ENCODE assay signal across 26 mouse cellular contexts in the genomic region with DNA sequence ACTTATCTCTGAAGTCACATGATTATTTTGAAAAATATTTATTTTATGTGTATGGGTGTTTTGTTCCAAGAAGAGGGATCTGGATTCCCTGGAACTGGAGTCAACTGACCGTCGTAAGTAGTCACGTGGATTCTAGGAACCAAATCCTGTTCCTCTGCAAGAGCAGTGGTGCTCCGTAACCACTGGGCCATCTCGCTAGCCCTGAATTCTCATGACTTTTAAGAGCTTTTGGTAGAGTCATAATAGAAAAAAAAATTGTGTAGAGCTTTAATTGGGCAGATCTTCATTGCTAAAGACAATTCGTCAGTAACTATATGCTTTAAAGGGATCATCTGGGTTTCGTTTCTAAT. TPM values are rescaled to one million over a fixed set of nuclear protein-coding genes. Genes with fewer than 3 reads are reported as not detected.
DNase-seq lines count a peak whose midpoint lies in the region; ATAC-seq and TF ChIP-seq lines count a peak whose summit lies in the region.
"Had no signal": no experiment of that assay in that cellular context is flagged by ENCODE, and none has a peak within 500 bp of the region (broad histone marks: within the 10 kb centered on the region; RNA-seq: fewer than 3 reads in every experiment).

No protein-coding gene starts in this region.

- DNase-seq in heart, embryonic 10.5 days (ENCODE audit: low spot score), result peak; percentile 63
- DNase-seq in heart, adult 18-20 months, result no peak
- no peak for DNase-seq in liver, postnatal 0 days
- no peak for DNase-seq in urinary bladder, adult 18-20 months (ENCODE audit: low spot score in 2 of 2)
- no peak for DNase-seq in thymus, postnatal 0 days (ENCODE audit: low spot score)
- DNase-seq: adrenal gland, adult 2 months; adrenal gland, postnatal 14 days; cerebellum, adult 11 months; cerebellum, adult 2 months; cerebellum, adult 9-11 months; cerebellum, postnatal 25 days; gastrocnemius, postnatal 25 days; heart, adult 2 months; heart, postnatal 14 days; heart, postnatal 4 days had no signal

- 0 out of 2 replicates have a peak overlapping the region, but pooled peaks have one; percentile 89 for H3K4me2 ChIP-seq in liver, postnatal 0 days (ENCODE audit: low read depth, low read length)
- no peak overlapping the region for H3K4me2 ChIP-seq in liver, embryonic 12.5 days
- peak overlapping the region; percentile 68; the same call in 1 of the 2 replicates for H3K4me2 ChIP-seq in intestine, embryonic 16.5 days (ENCODE audit: low read depth, low read length)
- H3K4me2 ChIP-seq: forebrain, embryonic 12.5 days; forebrain, embryonic 15.5 days; hindbrain, embryonic 15.5 days had no signal

- 0 out of 2 replicates have a peak overlapping the region, but pooled peaks have one; percentile 13 for H3K9ac ChIP-seq in liver, postnatal 0 days (replicated peaks)
- no peak overlapping the region for H3K9ac ChIP-seq in liver, embryonic 12.5 days
- no peak overlapping the region for H3K9ac ChIP-seq in intestine, embryonic 16.5 days (ENCODE audit: low read depth, low read length)
- H3K9ac ChIP-seq: embryonic facial prominence, embryonic 12.5 days; embryonic facial prominence, embryonic 15.5 days; forebrain, embryonic 12.5 days; forebrain, embryonic 15.5 days; hindbrain, embryonic 12.5 days; hindbrain, embryonic 15.5 days had no signal

- 91% methylated on average over 7 of the region's 7 CpGs for WGBS in heart, embryonic 10.5 days
- 82% methylated on average over 7 of the region's 7 CpGs for WGBS in liver, postnatal 0 days (ENCODE audit: insufficient replicate concordance)
- WGBS in liver, embryonic 12.5 days (ENCODE audit: insufficient replicate concordance), result 84% methylated on average over 7 of the region's 7 CpGs
- 88% methylated on average over 7 of the region's 7 CpGs for WGBS in intestine, embryonic 16.5 days
- 83% methylated on average over 7 of the region's 7 CpGs for WGBS in small intestine, adult 2 months

- no peaks in the 10 kb centered on the region for H3K9me3 ChIP-seq in heart, embryonic 10.5 days
- H3K9me3 ChIP-seq in liver, postnatal 0 days (ENCODE audit: low read length), result no peaks in the 10 kb centered on the region
- H3K9me3 ChIP-seq in liver, embryonic 12.5 days (replicated peaks), result no peaks in the 10 kb centered on the region
- H3K9me3 ChIP-seq in intestine, embryonic 16.5 days (ENCODE audit: control insufficient read depth, low read length), result no peaks in the 10 kb centered on the region
- H3K9me3 ChIP-seq: embryonic facial prominence, embryonic 12.5 days; embryonic facial prominence, embryonic 15.5 days; forebrain, embryonic 12.5 days; forebrain, embryonic 15.5 days; heart, embryonic 12.5 days; hindbrain, embryonic 12.5 days; hindbrain, embryonic 15.5 days had no signal

- H3K4me1 ChIP-seq in heart, embryonic 10.5 days, result peaks cover 31% of the 10 kb centered on the region
- peaks cover 11% of the 10 kb centered on the region for H3K4me1 ChIP-seq in liver, postnatal 0 days (ENCODE audit: insufficient read depth)
- peaks cover 59% of the 10 kb centered on the region for H3K4me1 ChIP-seq in liver, embryonic 12.5 days
- peaks cover 36% of the 10 kb centered on the region for H3K4me1 ChIP-seq in intestine, embryonic 16.5 days (ENCODE audit: control insufficient read depth, insufficient read depth, low read length)
- peaks cover 26% of the 10 kb centered on the region for H3K4me1 ChIP-seq in small intestine, adult 2 months (ENCODE audit: control insufficient read depth, insufficient read depth, insufficient read length, low read length)

- no peak overlapping the region for H3K27ac ChIP-seq in heart, embryonic 10.5 days
- H3K27ac ChIP-seq in liver, postnatal 0 days (ENCODE audit: low read depth), result no peak overlapping the region
- no peak overlapping the region for H3K27ac ChIP-seq in liver, embryonic 12.5 days
- peak overlapping the region; percentile 75 for H3K27ac ChIP-seq in intestine, embryonic 16.5 days (ENCODE audit: low read length)
- peak overlapping the region; percentile 98; the same call in 1 of the 2 replicates for H3K27ac ChIP-seq in small intestine, adult 2 months (ENCODE audit: insufficient read depth, low read depth, low read length)
- H3K27ac ChIP-seq: embryonic facial prominence, embryonic 12.5 days; embryonic facial prominence, embryonic 15.5 days; forebrain, embryonic 12.5 days; forebrain, embryonic 15.5 days; heart, adult 2 months; hindbrain, embryonic 12.5 days; hindbrain, embryonic 15.5 days had no signal

- no peak for TF ChIP-seq EP300 in liver, postnatal 0 days (IDR thresholded peaks at IDR 0.05; ENCODE audit: low read depth)

- no peaks in the 10 kb centered on the region for H3K27me3 ChIP-seq in heart, embryonic 10.5 days (ENCODE audit: insufficient read depth, poor library complexity, severe bottlenecking)
- no peaks in the 10 kb centered on the region for H3K27me3 ChIP-seq in liver, postnatal 0 days (ENCODE audit: insufficient read depth, low read length)
- no peaks in the 10 kb centered on the region for H3K27me3 ChIP-seq in liver, embryonic 12.5 days (replicated peaks)
- H3K27me3 ChIP-seq in intestine, embryonic 16.5 days (replicated peaks; ENCODE audit: control insufficient read depth, insufficient read depth, low read length), result no peaks in the 10 kb centered on the region
- H3K27me3 ChIP-seq in small intestine, adult 2 months (ENCODE audit: control insufficient read depth, insufficient read depth, low read length), result no peaks in the 10 kb centered on the region
- H3K27me3 ChIP-seq: embryonic facial prominence, embryonic 12.5 days; embryonic facial prominence, embryonic 15.5 days; forebrain, embryonic 12.5 days; forebrain, embryonic 15.5 days; heart, embryonic 12.5 days; hindbrain, embryonic 12.5 days; hindbrain, embryonic 15.5 days had no signal

- no peak overlapping the region for H3K4me3 ChIP-seq in heart, embryonic 10.5 days
- no peak overlapping the region for H3K4me3 ChIP-seq in liver, postnatal 0 days (ENCODE audit: low read depth, low read length)
- no peak overlapping the region for H3K4me3 ChIP-seq in liver, embryonic 12.5 days
- no peak overlapping the region; the same call in 1 of the 2 replicates for H3K4me3 ChIP-seq in intestine, embryonic 16.5 days (ENCODE audit: low read length)
- no peak overlapping the region for H3K4me3 ChIP-seq in small intestine, adult 2 months (ENCODE audit: low read depth, low read length)
- H3K4me3 ChIP-seq: embryonic facial prominence, embryonic 12.5 days; embryonic facial prominence, embryonic 15.5 days; erythroblast, embryonic 14.5 days; forebrain, embryonic 12.5 days; forebrain, embryonic 15.5 days; heart, adult 2 months; heart, embryonic 12.5 days; hindbrain, embryonic 12.5 days; hindbrain, embryonic 15.5 days had no signal

- ATAC-seq in liver, postnatal 0 days, result no peak
- ATAC-seq in liver, embryonic 12.5 days, result no peak
- no peak for ATAC-seq in intestine, embryonic 16.5 days
- ATAC-seq: forebrain, embryonic 15.5 days had no signal

- TF ChIP-seq CTCF in liver, postnatal 0 days (IDR thresholded peaks at IDR 0.05; ENCODE audit: low read depth), result no peak
- no peak for TF ChIP-seq CTCF in small intestine, adult 2 months (IDR thresholded peaks at IDR 0.05; ENCODE audit: extremely low read depth, insufficient read length, insufficient replicate concordance, low read depth, low read length)

- no peak for TF ChIP-seq POLR2A in small intestine, adult 2 months (IDR thresholded peaks at IDR 0.05; ENCODE audit: low read depth, low read length)

- no peaks in the 10 kb centered on the region for H3K36me3 ChIP-seq in heart, embryonic 10.5 days
- no peaks in the 10 kb centered on the region for H3K36me3 ChIP-seq in liver, postnatal 0 days (replicated peaks; ENCODE audit: insufficient read depth, low read length)
- H3K36me3 ChIP-seq in liver, embryonic 12.5 days, result no peaks in the 10 kb centered on the region
- no peaks in the 10 kb centered on the region for H3K36me3 ChIP-seq in intestine, embryonic 16.5 days (ENCODE audit: control insufficient read depth, insufficient read depth, low read length)
- 0 out of 2 replicates have a peak, but pooled peaks cover 2% of the 10 kb centered on the region for H3K36me3 ChIP-seq in small intestine, adult 2 months (ENCODE audit: control insufficient read depth, insufficient read depth, low read length)
- H3K36me3 ChIP-seq: embryonic facial prominence, embryonic 12.5 days; embryonic facial prominence, embryonic 15.5 days; forebrain, embryonic 12.5 days; forebrain, embryonic 15.5 days; heart, embryonic 12.5 days; hindbrain, embryonic 12.5 days; hindbrain, embryonic 15.5 days had no signal

RNA-seq across cellular contexts. Expression of a gene that starts 2.5 kb away (rescaled TPM):
- polyA plus RNA-seq in heart, embryonic 10.5 days (2016; fragmentation: Nextera tagmentation; extraction: Ambion mirVana), result 22.6 and 26.5 TPM in 2 replicates
- total RNA-seq in heart, adult 18-20 months (2021), result 10 to 100 TPM; 31.0 to 32.9 TPM
- 13.1 and 13.5 TPM in 2 replicates for polyA plus RNA-seq in liver, postnatal 0 days (2015; fragmentation: Nextera tagmentation; extraction: Ambion mirVana)
- polyA plus RNA-seq in liver, embryonic 12.5 days (2016; fragmentation: Nextera tagmentation; extraction: Ambion mirVana), result 22.7 and 23.5 TPM in 2 replicates
- polyA plus RNA-seq in intestine, embryonic 16.5 days (2015; fragmentation: Nextera tagmentation; extraction: Ambion mirVana), result 52.6 and 61.6 TPM in 2 replicates
- 28.0 and 66.3 TPM in 2 replicates for polyA plus RNA-seq in small intestine, adult 2 months (2012; rRNA removed)
- 15.4 and 15.9 TPM in 2 replicates for polyA plus RNA-seq in thymus, postnatal 0 days (2015; fragmentation: Nextera tagmentation; extraction: Ambion mirVana)

Comparison
In these comparisons a context has a peak if more than half of its experiments do, and no peak if none do; other contexts are left out.
1. H3K27ac ChIP-seq: peak in intestine, embryonic 16.5 days (single experiment) and small intestine, adult 2 months (single experiment); none in heart, embryonic 10.5 days (single experiment), liver, postnatal 0 days (single experiment) and liver, embryonic 12.5 days (single experiment).